Mouse (Mus musculus) C2C12 (cell line): ENCODE results near the gene Clpx.

Experiments
- CTCF ChIP-seq: IDR thresholded peaks from one replicate; pipeline ENCODE4 v1.5.1; 2011; ENCODE audit not compliant: control insufficient read depth, insufficient read depth, insufficient read length
- MYOD1 ChIP-seq: IDR thresholded peaks from one replicate; pipeline ENCODE4 v1.6.1; 2011; ENCODE audit warnings: low read depth; ENCODE audit not compliant: control insufficient read depth, insufficient read length
- USF1 ChIP-seq: IDR thresholded peaks from one replicate; pipeline ENCODE4 v1.6.1; 2011; ENCODE audit warnings: low read depth, mild to moderate bottlenecking, control low read depth, moderate library complexity

GRCm38 (mm10) chr9:65304300-65304699, 10.2 kb downstream of the Clpx start:
- TF ChIP-seq CTCF (no peak), USF1 (no peak), MYOD1 (no peak)
